Mouse (Mus musculus) G1E (cell line): ENCODE results near the gene Npr3. TPM values are rescaled to one million over a fixed set of nuclear protein-coding genes. Genes with fewer than 3 reads are reported as not detected.

Source experiments
- ATAC-seq: 2 replicates; pipeline ENCODE4 v1.8.0; 2016; ENCODE audit warnings: mild to moderate bottlenecking; ENCODE audit not compliant: insufficient number of reproducible peaks, poor library complexity, low FRiP score, severe bottlenecking; ENCODE audit errors: extremely low read depth
- DNase-seq: peaks from one replicate; pipeline ENCODE4 v3.0.0; 2012; ENCODE audit warnings: low spot score
- H3K27me3 ChIP-seq: 2 replicates; pipeline ENCODE4 v1.6.1; 2012; ENCODE audit warnings: mild to moderate bottlenecking, low read length, inconsistent platforms; ENCODE audit not compliant: insufficient read depth
- H3K36me3 ChIP-seq: replicated peaks from 2 replicates; pipeline ENCODE3; 2012; ENCODE audit warnings: mild to moderate bottlenecking, inconsistent platforms
- H3K4me1 ChIP-seq: 2 replicates; pipeline ENCODE4 v1.6.1; 2012; ENCODE audit warnings: low read depth, low read length, inconsistent platforms, mixed read lengths; ENCODE audit not compliant: insufficient read depth
- H3K4me3 ChIP-seq: 2 replicates; pipeline ENCODE4 v1.5.1; 2012; ENCODE audit warnings: low read depth, mild to moderate bottlenecking, inconsistent platforms, low read length, moderate library complexity, mixed read lengths
- H3K9me3 ChIP-seq: replicated peaks from 2 replicates; pipeline ENCODE4 v1.6.1; 2012; ENCODE audit warnings: inconsistent platforms
- CTCF ChIP-seq: IDR thresholded peaks from 2 replicates; pipeline ENCODE4 v1.5.1; 2012; ENCODE audit warnings: low read depth, low read length, inconsistent platforms, mixed read lengths
- GATA1 ChIP-seq: IDR thresholded peaks from 2 replicates; pipeline ENCODE4 v1.6.1; 2012; ENCODE audit warnings: borderline replicate concordance, low read length, inconsistent platforms, mixed read lengths
- GATA2 ChIP-seq: IDR thresholded peaks from 2 replicates; pipeline ENCODE4 v1.6.1; 2012; ENCODE audit warnings: low read depth, low read length, inconsistent platforms, borderline replicate concordance
- POLR2AphosphoS5 ChIP-seq: IDR thresholded peaks from 2 replicates; pipeline ENCODE4 v1.6.1; 2012; ENCODE audit warnings: low read depth, low read length, inconsistent platforms; ENCODE audit not compliant: insufficient replicate concordance
- TAL1 ChIP-seq: conservative IDR thresholded peaks from 2 replicates; pipeline ENCODE4 v1.6.1; 2012; ENCODE audit warnings: low read depth, low read length, inconsistent platforms, mixed read lengths
- polyA plus RNA-seq: library from polyadenylated mRNA; stranded (reverse); fragments of >175 nt; gene quantifications from 2 replicates; pipeline ENCODE4 v1.2.3, GENCODE M21; 2012
- total RNA-seq, 2 experiments: library from RNA; stranded (forward) in 1 of 2; stranded (reverse) in 1 of 2; fragments of 200-1000 nt in 1 of 2; fragments of >200 nt in 1 of 2; fragmentation: Nextera tagmentation in 1 of 2; gene quantifications; 2 replicates each; pipeline ENCODE4 v1.2.3; 2014 to 2017

The Npr3 gene
- total and polyA plus RNA-seq, 3 experiments = 0.16 TPM; not detected in 2

GRCm38 (mm10) chr15:11801863-11802722 lies 105.0 kb downstream of the Npr3 start:
- Histone ChIP-seq H3K27me3 (no peaks in the 10 kb centered on the region), H3K9me3 (no peaks in the 10 kb centered on the region), H3K4me1 (no peaks in the 10 kb centered on the region), H3K4me3 (no peak overlapping the region), H3K36me3 (no peaks in the 10 kb centered on the region)
- DNase-seq = no peak
- no peak for TF ChIP-seq GATA2
- no peak for TF ChIP-seq GATA1
- TF ChIP-seq POLR2AphosphoS5 = no peak
- no peak for TF ChIP-seq CTCF
- TF ChIP-seq TAL1 = no peak
- no peak for ATAC-seq

GRCm38 (mm10) chr15:11794632-11795031 lies 112.5 kb downstream of the Npr3 start:
- ATAC-seq (no peak), DNase-seq (no peak)
- no peaks in the 10 kb centered on the region for H3K9me3 ChIP-seq
- H3K4me1 ChIP-seq = no peaks in the 10 kb centered on the region
- peaks cover 9% of the 10 kb centered on the region; the same call in 1 of the 2 replicates for H3K27me3 ChIP-seq
- no peak overlapping the region for H3K4me3 ChIP-seq
- no peak for TF ChIP-seq GATA1
- no peak for TF ChIP-seq POLR2AphosphoS5
- TF ChIP-seq CTCF = no peak
- no peak for TF ChIP-seq GATA2
- TF ChIP-seq TAL1 = no peak
- no peaks in the 10 kb centered on the region for H3K36me3 ChIP-seq

Other genes starting within 250 kb of the Npr3 start
- 308 and 383 TPM in 2 replicates for gene Sub1, start 89.7 kb upstream of the Npr3 start, total RNA-seq (2014; fragmentation: Nextera tagmentation)
- 661 and 945 TPM in 2 replicates for gene Sub1, start 89.7 kb upstream of the Npr3 start, total RNA-seq (2017)
- gene Sub1, start 89.7 kb upstream of the Npr3 start, polyA plus RNA-seq = 26.1 and 28.4 TPM in 2 replicates
- 421 and 506 TPM in 2 replicates for gene Zfr, start 210.5 kb upstream of the Npr3 start, total RNA-seq (2014; fragmentation: Nextera tagmentation)
- gene Zfr, start 210.5 kb upstream of the Npr3 start, total RNA-seq (2017) = 66.9 and 77.6 TPM in 2 replicates
- gene Zfr, start 210.5 kb upstream of the Npr3 start, polyA plus RNA-seq = 65.3 and 67.7 TPM in 2 replicates